Mouse (Mus musculus) hindbrain, embryonic 12.5 days (tissue): ENCODE data around the gene Ptpn18. TPM values are rescaled to one million over a fixed set of nuclear protein-coding genes. Genes with fewer than 3 reads are reported as not detected.

Experiments used
- ATAC-seq: fragments of 200-750 bp; cut with Nextera tagmentation; 2 replicates; pipeline ENCODE4 v1.8.0; 2017; ENCODE audit warnings: moderate TSS enrichment; ENCODE audit not compliant: low FRiP score
- H3K27ac ChIP-seq: fragments of 300-500 bp; sonication (generic); 2 replicates; pipeline ENCODE4 v1.5.1; 2016; ENCODE audit warnings: mild to moderate bottlenecking
- H3K27me3 ChIP-seq: fragments of 300-500 bp; sonication (generic); 2 replicates; pipeline ENCODE4 v1.6.1; 2016; ENCODE audit warnings: mild to moderate bottlenecking
- H3K36me3 ChIP-seq: fragments of 300-500 bp; sonication (generic); 2 replicates; pipeline ENCODE4 v1.6.1; 2016; ENCODE audit warnings: mild to moderate bottlenecking
- H3K4me1 ChIP-seq: fragments of 300-500 bp; sonication (generic); 2 replicates; pipeline ENCODE4 v1.6.1; 2016
- H3K4me2 ChIP-seq: fragments of 300-500 bp; sonication (generic); replicated peaks from 2 replicates; pipeline ENCODE4 v1.6.1; 2016; ENCODE audit warnings: mild to moderate bottlenecking
- H3K4me3 ChIP-seq: fragments of 300-500 bp; sonication (generic); 2 replicates; pipeline ENCODE4 v1.5.1; 2016; ENCODE audit warnings: mild to moderate bottlenecking
- H3K9ac ChIP-seq: fragments of 300-500 bp; sonication (generic); 2 replicates; pipeline ENCODE4 v1.6.1; 2016; ENCODE audit warnings: mild to moderate bottlenecking, moderate library complexity
- H3K9me3 ChIP-seq: fragments of 300-500 bp; sonication (generic); replicated peaks from 2 replicates; pipeline ENCODE4 v1.6.1; 2016; ENCODE audit warnings: mild to moderate bottlenecking
- WGBS: fragments of 180-500 bp; shearing (Covaris S2); methylation state at CpG from one replicate; pipeline ENCODE4 v1.1.7; 2016; 5-methylcytosine and 5-hydroxymethylcytosine counted together
- polyA plus RNA-seq: library from polyadenylated mRNA; unstranded; fragments of >200 nt; fragmentation: Nextera tagmentation; extraction: Ambion mirVana; gene quantifications from 2 replicates; pipeline ENCODE4 v1.2.1, GENCODE M21; 2016

Gene Ptpn18
- 6.9 and 12.0 TPM in 2 replicates for polyA plus RNA-seq

- peaks cover 4% of the 10 kb centered on the region; the same call in 1 of the 2 replicates for H3K4me1 ChIP-seq
- peak within 1 kb of the TSS; percentile 58 for H3K9ac ChIP-seq
- no peaks in the 10 kb centered on the region for H3K9me3 ChIP-seq
- WGBS: under 1% methylated on average over 48 of the region's 48 CpGs
- peaks cover 65% of the 10 kb centered on the region for H3K27me3 ChIP-seq
- no peaks in the 10 kb centered on the region for H3K36me3 ChIP-seq
- ATAC-seq: peak; percentile 94
- H3K4me2 ChIP-seq: peak within 1 kb of the TSS; percentile 92
- H3K4me3 ChIP-seq: peak within 1 kb of the TSS; percentile 53
- H3K27ac ChIP-seq: no peak within 1 kb of the TSS
Observed at GRCm38 (mm10) chr1:34459284-34460060, at the start of gene Ptpn18. Ptpn18 (plus strand) TSS chr1:34459762.

- WGBS: 96% methylated on average over 2 of the region's 2 CpGs
- peaks cover 39% of the 10 kb centered on the region for H3K9me3 ChIP-seq
- no peak overlapping the region for H3K4me2 ChIP-seq
- H3K4me1 ChIP-seq: peaks cover 4% of the 10 kb centered on the region; the same call in 1 of the 2 replicates
- no peaks in the 10 kb centered on the region for H3K27me3 ChIP-seq
- no peak overlapping the region for H3K27ac ChIP-seq
- H3K9ac ChIP-seq: no peak overlapping the region
- peaks cover 19% of the 10 kb centered on the region for H3K36me3 ChIP-seq
- ATAC-seq: no peak
- H3K4me3 ChIP-seq: no peak overlapping the region
Observed at GRCm38 (mm10) chr1:34428466-34428865, 31.1 kb upstream of the Ptpn18 start.

- 94% methylated on average over 4 of the region's 4 CpGs for WGBS
- H3K27me3 ChIP-seq: no peaks in the 10 kb centered on the region
- H3K9ac ChIP-seq: no peak overlapping the region
- no peak overlapping the region for H3K4me3 ChIP-seq
- peaks cover 11% of the 10 kb centered on the region for H3K4me1 ChIP-seq
- peaks cover 39% of the 10 kb centered on the region for H3K9me3 ChIP-seq
- H3K27ac ChIP-seq: no peak overlapping the region
- no peak overlapping the region for H3K4me2 ChIP-seq
- peaks cover 19% of the 10 kb centered on the region for H3K36me3 ChIP-seq
- ATAC-seq: no peak
Observed at GRCm38 (mm10) chr1:34429281-34429680, 30.3 kb upstream of the Ptpn18 start.

GRCm38 (mm10) chr1:34430981-34431380 is 28.6 kb upstream of the Ptpn18 start:
- no peak for ATAC-seq
- 98% methylated on average over 3 of the region's 3 CpGs for WGBS
- peaks cover 39% of the 10 kb centered on the region for H3K9me3 ChIP-seq

GRCm38 (mm10) chr1:34431431-34431830 is 28.1 kb upstream of the Ptpn18 start:
- ATAC-seq: no peak
- H3K36me3 ChIP-seq: peaks cover 19% of the 10 kb centered on the region
- no peak overlapping the region for H3K4me2 ChIP-seq
- H3K27ac ChIP-seq: no peak overlapping the region
- 98% methylated on average over 9 of the region's 9 CpGs for WGBS
- H3K27me3 ChIP-seq: no peaks in the 10 kb centered on the region
- peaks cover 39% of the 10 kb centered on the region for H3K9me3 ChIP-seq
- H3K4me1 ChIP-seq: peaks cover 11% of the 10 kb centered on the region
- no peak overlapping the region for H3K9ac ChIP-seq
- no peak overlapping the region for H3K4me3 ChIP-seq

More at GRCm38 (mm10) chr1:34430981-34431380, 28.6 kb upstream of the Ptpn18 start:
- peaks cover 19% of the 10 kb centered on the region for H3K36me3 ChIP-seq
- H3K9ac ChIP-seq: no peak overlapping the region
- no peaks in the 10 kb centered on the region for H3K27me3 ChIP-seq
- no peak overlapping the region for H3K4me3 ChIP-seq
- H3K4me1 ChIP-seq: peaks cover 11% of the 10 kb centered on the region
- no peak overlapping the region for H3K27ac ChIP-seq
- H3K4me2 ChIP-seq: no peak overlapping the region

- H3K9ac ChIP-seq: peak overlapping the region; percentile 68
- 30% methylated on average over 13 of the region's 13 CpGs for WGBS
- peak overlapping the region; percentile 79 for H3K27ac ChIP-seq
Observed at GRCm38 (mm10) chr1:34432411-34432775, 27.2 kb upstream of the Ptpn18 start.

GRCm38 (mm10) chr1:34432776-34433481 is 26.6 kb upstream of the Ptpn18 start:
- Histone ChIP-seq H3K27me3 (no peaks in the 10 kb centered on the region), H3K9me3 (peaks cover 32% of the 10 kb centered on the region), H3K36me3 (peaks cover 27% of the 10 kb centered on the region), H3K4me2 (peak overlapping the region; percentile 69), H3K27ac (peak overlapping the region; percentile 79), H3K4me1 (peaks cover 11% of the 10 kb centered on the region), H3K4me3 (peak overlapping the region; percentile 46), H3K9ac (peak overlapping the region; percentile 68)
- ATAC-seq: peak; percentile 30
- WGBS: 3% methylated on average over 35 of the region's 35 CpGs

More at GRCm38 (mm10) chr1:34432411-34432775, 27.2 kb upstream of the Ptpn18 start:
- peaks cover 27% of the 10 kb centered on the region for H3K36me3 ChIP-seq
- no peaks in the 10 kb centered on the region for H3K27me3 ChIP-seq
- peaks cover 11% of the 10 kb centered on the region for H3K4me1 ChIP-seq
- peak overlapping the region; percentile 46 for H3K4me3 ChIP-seq
- peak overlapping the region; percentile 69 for H3K4me2 ChIP-seq
- no peak for ATAC-seq
- H3K9me3 ChIP-seq: peaks cover 35% of the 10 kb centered on the region

GRCm38 (mm10) chr1:34433891-34434521 is 25.6 kb upstream of the Ptpn18 start:
- ATAC-seq: no peak
- H3K27ac ChIP-seq: peak overlapping the region; percentile 67

GRCm38 (mm10) chr1:34434660-34435160 is 24.9 kb upstream of the Ptpn18 start:
- ATAC-seq: peak; percentile 15
- peaks cover 15% of the 10 kb centered on the region for H3K4me1 ChIP-seq
- WGBS: under 1% methylated on average over 30 of the region's 30 CpGs

More at GRCm38 (mm10) chr1:34433891-34434521, 25.6 kb upstream of the Ptpn18 start:
- Histone ChIP-seq H3K27me3 (no peaks in the 10 kb centered on the region), H3K36me3 (peaks cover 27% of the 10 kb centered on the region), H3K4me3 (peak overlapping the region; percentile 55), H3K9me3 (peaks cover 29% of the 10 kb centered on the region), H3K9ac (0 out of 2 replicates have a peak overlapping the region, but pooled peaks have one; percentile 3), H3K4me2 (peak overlapping the region; percentile 69), H3K4me1 (peaks cover 15% of the 10 kb centered on the region)
- 7% methylated on average over 19 of the region's 19 CpGs for WGBS

GRCm38 (mm10) chr1:34435371-34436120 is 24.0 kb upstream of the Ptpn18 start:
- Histone ChIP-seq H3K4me2 (peak overlapping the region; percentile 69), H3K4me3 (peak overlapping the region; percentile 55), H3K27ac (peak overlapping the region; percentile 89), H3K27me3 (no peaks in the 10 kb centered on the region), H3K9ac (peak overlapping the region; percentile 68), H3K9me3 (peaks cover 15% of the 10 kb centered on the region), H3K36me3 (peaks cover 16% of the 10 kb centered on the region), H3K4me1 (peaks cover 20% of the 10 kb centered on the region)
- WGBS: 34% methylated on average over 8 of the region's 8 CpGs
- no peak for ATAC-seq

More at GRCm38 (mm10) chr1:34434660-34435160, 24.9 kb upstream of the Ptpn18 start:
- Histone ChIP-seq H3K9ac (peak overlapping the region; percentile 68), H3K4me2 (peak overlapping the region; percentile 69), H3K4me3 (peak overlapping the region; percentile 55), H3K27ac (peak overlapping the region; percentile 89), H3K36me3 (peaks cover 21% of the 10 kb centered on the region), H3K27me3 (no peaks in the 10 kb centered on the region), H3K9me3 (peaks cover 22% of the 10 kb centered on the region)

GRCm38 (mm10) chr1:34436374-34436773 is 23.2 kb upstream of the Ptpn18 start:
- H3K9ac ChIP-seq: no peak overlapping the region
- no peak for ATAC-seq
- peaks cover 12% of the 10 kb centered on the region for H3K36me3 ChIP-seq
- no peak overlapping the region for H3K27ac ChIP-seq
- no peak overlapping the region for H3K4me2 ChIP-seq
- H3K9me3 ChIP-seq: peaks cover 7% of the 10 kb centered on the region
- H3K4me1 ChIP-seq: peaks cover 26% of the 10 kb centered on the region
- H3K4me3 ChIP-seq: no peak overlapping the region
- H3K27me3 ChIP-seq: no peaks in the 10 kb centered on the region
- 86% methylated on average over 3 of the region's 3 CpGs for WGBS
